Mouse (Mus musculus) left cerebral cortex, adult 8-10 months (tissue): ENCODE data around the gene M1ap. TPM values are rescaled to one million over a fixed set of nuclear protein-coding genes. Genes with fewer than 3 reads are reported as not detected.
A peak's percentile ranks its signal among the peaks of the same experiment; 100 is the strongest.

Experiments
- DNase-seq, 2 experiments: peaks; one replicate each; pipeline ENCODE4 v3.0.0; 2022; ENCODE audit warnings: low spot score in 2 of 2
- total RNA-seq, 4 experiments: library from RNA; stranded (reverse); gene quantifications; 2 replicates each; pipeline ENCODE4 v1.2.4; 2022

Gene M1ap
- total RNA-seq, 4 experiments from 2014 or later = 0.33 to 0.57 (median 0.48) TPM; not detected in 1

- no peak for DNase-seq
Observed at GRCm38 (mm10) chr6:82934616-82935230, 12.0 kb upstream of the M1ap start.

- DNase-seq = peak; percentile 31 to 88
Observed at GRCm38 (mm10) chr6:82939167-82939912, 7.4 kb upstream of the M1ap start, which contains the start of gene Sema4f. TSS of gene Sema4f (minus strand) at chr6:82939769.

DNA sequence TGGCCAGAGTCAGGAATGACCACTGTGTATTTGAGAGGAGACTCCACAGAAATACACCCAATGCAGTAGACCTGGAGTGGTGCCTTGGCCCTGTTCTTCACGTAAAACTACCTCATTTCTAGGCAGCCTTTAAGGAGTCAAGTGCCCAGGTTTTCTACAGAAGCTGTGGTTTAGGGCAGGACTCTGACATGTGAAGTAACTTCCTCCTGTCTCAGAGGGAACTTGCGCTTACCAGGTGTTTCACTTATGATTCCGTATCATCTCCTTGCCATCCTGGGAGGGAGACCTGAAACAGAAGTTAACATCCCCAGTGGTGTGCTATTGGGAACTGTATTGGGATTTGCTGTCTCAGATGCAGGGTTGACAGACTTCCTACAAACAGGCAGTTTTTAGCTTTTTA, 5.9 kb upstream of the M1ap start:
- no peak for DNase-seq

DNA sequence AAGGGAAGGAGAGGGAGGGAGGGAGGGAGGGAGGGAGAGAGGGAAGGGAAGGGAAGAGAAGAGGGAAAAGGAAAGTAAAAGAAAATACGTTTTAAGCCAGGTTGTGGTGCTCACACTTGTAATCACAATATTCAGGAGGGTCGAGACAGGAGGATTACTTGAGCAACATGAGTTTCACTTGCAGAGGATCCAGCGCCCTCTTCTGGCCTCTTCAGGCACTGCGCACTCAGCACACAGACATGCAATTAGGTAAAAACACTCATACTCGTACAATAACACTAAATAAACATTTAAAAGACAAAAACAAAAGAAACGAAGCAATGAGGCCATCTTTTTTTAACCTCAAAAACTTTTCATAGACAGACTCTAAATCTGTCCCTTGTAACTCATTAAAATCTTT, 952 bp upstream of the M1ap start:
- no peak for DNase-seq

DNA sequence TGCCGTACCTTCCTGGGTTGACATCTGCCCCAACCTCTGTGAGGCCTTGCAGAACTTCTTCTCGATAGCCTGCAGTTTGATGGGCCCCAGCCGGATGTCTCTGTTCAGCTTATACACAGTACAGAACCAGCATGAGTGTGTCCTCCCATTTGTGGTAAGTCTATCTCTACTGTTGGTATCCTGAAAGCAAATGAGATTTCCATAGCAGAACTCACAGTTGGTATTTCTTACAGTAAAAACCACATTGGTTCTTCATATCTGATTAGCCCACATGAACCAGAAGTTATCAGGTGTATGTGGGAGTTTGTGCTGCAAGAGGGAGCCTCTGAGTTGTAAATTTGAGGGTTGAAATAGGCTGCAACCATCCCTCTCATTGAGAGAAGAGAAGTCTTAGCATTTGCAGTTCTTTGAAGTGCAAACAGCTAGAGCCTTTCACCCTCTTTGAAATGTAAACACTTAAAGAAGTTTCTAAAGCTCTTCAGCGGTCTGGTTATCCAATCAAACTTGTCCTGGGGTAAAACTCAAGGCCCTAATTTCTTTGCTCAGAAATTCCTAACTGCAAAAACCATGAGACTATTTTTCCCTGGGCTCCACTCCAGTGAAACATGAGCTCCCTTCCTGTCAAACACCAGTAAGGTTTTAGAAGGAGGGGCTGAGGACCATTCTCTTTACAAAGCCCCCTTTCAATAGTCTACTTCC, 10.0 kb downstream of the M1ap start:
- no peak for DNase-seq

- no peak for DNase-seq
Observed at GRCm38 (mm10) chr6:82961664-82962063, 15.0 kb downstream of the M1ap start.

DNA sequence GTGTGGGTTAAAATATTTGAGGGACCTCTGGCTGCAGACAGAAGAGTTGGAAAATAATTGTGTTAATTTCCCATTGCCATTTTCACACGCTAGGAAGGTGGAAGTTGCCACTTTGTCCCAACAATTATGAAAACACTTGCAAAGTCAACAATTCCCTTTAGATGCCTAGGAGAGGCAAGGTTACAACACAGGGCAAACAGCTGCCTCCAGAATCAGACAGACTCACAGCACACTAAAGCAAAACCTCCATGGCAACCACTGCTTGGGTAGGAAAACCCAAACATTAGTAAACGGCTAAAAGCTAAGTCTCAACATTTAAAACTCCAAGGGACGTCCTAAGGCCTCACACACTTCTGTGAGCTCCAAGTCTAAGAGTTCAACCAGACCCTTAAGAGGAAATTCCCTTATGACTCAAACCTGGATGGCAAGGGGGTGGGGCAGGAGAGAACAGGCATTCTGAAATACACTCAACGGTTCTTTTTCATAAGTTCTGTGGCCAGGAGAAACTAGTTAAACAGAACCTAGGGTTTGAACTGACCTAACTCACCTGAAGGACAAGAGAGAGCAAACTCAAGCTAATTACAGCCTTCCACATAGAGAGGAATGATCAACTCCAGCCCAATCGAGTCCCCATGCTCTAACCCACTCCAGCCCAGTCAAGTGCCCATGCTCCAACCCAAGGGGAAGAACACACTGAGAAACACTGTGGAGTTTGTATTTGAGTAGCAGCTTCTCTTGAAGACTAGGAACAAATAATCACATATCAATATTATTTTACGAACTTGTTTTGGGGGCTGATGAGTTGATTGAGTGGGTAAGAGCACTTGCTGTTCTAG, 22.8 kb downstream of the M1ap start:
- DNase-seq = no peak

- DNase-seq = peak; percentile 19 to 43
Observed at GRCm38 (mm10) chr6:82971031-82971430, 24.3 kb downstream of the M1ap start.

DNA sequence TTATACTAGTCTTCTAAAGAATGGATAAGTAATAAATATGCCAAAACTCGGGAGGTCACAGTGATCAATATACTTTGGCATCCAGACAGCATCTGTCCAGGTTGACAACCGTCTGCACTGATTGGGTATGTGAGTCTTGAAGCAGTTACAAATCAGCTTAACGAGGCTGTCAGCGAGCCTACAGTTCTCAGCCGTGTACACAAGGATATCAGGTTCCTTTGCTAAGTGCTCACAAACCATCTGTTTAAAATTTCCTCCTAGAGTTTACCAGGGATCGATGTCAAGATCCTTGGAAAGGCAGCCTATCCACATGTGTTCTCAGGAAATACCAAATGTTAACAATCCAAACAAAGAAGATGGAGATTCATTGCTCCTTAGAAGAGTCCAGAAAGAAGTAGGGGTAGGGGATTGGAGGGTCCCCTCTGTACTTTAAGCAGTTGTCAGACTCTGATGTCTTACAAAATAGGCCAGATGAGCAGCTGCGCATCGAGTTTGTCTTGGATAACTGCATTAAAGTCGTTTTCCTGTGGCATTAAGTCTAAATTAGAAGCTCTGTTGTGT, 40.8 kb downstream of the M1ap start:
- no peak for DNase-seq

DNA sequence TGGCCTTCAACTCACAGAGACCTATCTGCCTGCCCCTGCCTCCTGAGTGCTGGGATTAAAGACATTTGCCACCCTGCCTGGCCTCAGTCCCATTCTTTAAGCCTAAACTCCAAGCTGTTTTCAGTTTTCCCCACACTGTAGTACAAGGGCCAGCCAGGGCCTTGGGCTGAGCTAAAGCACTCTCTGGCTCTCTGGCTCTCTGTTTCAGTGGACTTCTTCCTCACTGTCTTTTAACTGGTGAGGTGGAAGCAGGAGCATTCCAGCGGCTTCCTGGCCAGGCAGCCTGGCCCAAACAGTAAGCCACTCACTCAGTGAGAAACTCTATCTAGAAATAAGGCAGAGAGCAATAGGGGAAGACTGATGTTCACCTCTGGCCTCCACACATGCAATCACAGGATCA, 47.0 kb downstream of the M1ap start:
- DNase-seq = no peak

GRCm38 (mm10) chr6:82994372-82994771, 47.7 kb downstream of the M1ap start:
- no peak for DNase-seq

GRCm38 (mm10) chr6:82996740-82997315, 50.1 kb downstream of the M1ap start:
- peak; percentile 83 to 92 for DNase-seq

DNA sequence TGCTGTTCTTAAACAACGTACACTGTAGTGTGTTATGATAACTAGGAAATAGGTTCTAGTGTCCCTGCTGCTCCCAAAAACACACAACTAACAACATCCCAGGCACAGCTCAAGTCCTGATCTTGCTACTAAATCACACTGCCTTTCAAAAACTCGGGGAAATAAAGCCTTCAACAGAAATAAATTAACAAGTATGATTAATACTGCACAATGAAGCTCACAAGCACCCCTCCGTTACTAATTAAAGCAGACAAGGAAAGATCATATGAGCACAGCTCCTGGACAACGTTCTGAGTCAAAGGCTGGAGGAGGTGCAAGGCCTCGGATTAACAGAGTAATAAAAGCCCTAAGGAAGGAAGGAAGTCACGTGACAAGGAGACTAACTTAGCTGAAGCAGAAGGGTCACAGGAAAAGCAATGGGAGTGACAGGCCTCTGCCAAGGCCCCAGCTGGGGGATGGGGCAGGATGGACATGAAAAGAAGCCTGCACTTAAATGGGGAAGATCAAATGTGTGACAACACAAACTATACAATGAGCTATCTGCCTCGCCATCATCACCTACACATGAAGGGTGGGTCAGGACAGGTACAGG, 50.9 kb downstream of the M1ap start:
- DNase-seq = peak in 1 of 2 experiments; percentile 16

GRCm38 (mm10) chr6:82998326-82998725, 51.6 kb downstream of the M1ap start:
- no peak for DNase-seq

DNA sequence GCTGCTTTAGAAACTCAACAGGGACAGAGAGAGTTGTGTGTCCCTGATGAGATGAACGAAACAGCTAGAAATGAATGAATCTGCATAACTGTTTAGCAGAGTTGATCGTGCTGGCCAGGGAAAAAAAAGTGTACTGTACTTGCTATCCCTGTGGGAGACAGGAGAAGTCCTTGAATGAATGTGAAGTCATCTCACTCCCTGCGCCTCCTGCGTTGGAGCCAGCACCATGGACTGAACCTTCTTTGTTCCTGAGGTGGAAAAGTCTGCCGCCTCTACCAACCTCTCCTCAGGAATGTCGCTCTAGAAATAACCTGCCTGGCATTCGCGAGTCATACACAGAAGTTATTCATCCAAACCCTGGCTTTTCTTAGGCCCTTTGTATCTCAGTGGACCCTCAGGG, 53.3 kb downstream of the M1ap start:
- no peak for DNase-seq

DNA sequence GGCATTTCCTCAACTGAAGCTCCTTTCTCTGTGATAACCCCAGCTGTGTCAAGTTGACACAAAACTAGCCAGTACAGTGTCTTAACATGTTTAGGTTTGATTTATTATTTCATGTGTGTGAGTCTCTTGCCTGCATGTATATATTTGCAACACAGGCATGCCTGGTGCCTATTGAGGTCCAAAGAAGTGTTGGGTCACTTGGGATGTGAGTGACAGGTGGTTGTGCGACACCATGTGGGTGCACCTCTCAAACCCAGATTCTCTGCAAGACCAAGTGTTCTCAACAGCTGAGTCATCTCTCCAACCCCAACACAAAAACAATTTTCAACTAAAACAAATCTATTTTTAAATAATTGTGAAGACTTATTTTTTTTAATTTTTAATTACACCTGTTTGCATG, 56.4 kb downstream of the M1ap start:
- no peak for DNase-seq

GRCm38 (mm10) chr6:83003850-83004249, 57.1 kb downstream of the M1ap start:
- DNase-seq = no peak

DNA sequence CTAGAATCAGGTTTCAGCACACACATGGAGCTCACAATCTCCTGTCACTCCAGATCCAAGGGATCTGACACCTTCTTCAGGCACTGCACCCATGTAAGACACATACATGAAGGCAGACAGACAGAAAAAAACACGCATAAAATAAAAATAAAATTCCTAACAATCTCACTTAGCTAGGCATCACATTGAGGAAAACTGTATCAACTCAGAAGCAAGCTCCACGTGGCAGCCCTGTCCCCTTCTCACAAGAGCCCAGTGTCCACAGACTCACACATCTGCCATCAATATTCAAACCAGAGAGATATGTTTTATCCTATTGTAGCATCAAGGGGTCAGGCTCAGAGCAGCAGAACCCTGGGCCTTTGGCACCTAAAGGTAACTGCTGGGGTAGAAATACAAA, 57.6 kb downstream of the M1ap start:
- no peak for DNase-seq

DNA sequence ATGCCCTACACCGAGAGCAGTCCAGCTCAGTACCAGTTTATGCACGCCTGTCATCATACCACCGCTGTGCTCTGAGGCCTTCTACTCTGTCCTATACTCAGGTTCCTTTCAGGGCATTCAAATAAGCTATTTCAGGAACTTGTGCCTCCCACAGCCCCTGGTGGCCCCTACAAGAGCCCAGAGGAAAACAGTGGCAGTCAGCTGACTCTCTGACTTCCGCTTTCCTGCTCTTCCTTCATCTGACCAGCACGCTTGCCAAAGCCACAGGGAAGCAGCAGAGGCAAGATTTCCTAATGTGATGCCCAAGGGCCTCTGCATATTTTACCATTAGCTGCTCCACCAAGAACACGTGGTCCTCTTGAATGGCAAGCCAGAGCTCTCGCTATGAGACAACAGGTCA, 58.2 kb downstream of the M1ap start:
- no peak for DNase-seq

- DNase-seq = no peak
Observed at GRCm38 (mm10) chr6:83005444-83006011, 58.8 kb downstream of the M1ap start.
